Mouse (Mus musculus) embryonic facial prominence, embryonic 13.5 days (tissue): ENCODE data around the gene Creb3l1. TPM values are rescaled to one million over a fixed set of nuclear protein-coding genes. Genes with fewer than 3 reads are reported as not detected.

Experiments used
- ATAC-seq: fragments of 200-750 bp; cut with Nextera tagmentation; 2 replicates; pipeline ENCODE4 v1.8.0; 2017; ENCODE audit warnings: low read depth; ENCODE audit not compliant: insufficient number of reproducible peaks, insufficient read depth, low FRiP score, low TSS enrichment
- H3K27ac ChIP-seq: fragments of 300-500 bp; sonication (generic); 2 replicates; pipeline ENCODE4 v1.5.1; 2015; ENCODE audit warnings: moderate library complexity, mild to moderate bottlenecking, inconsistent platforms
- H3K27me3 ChIP-seq: fragments of 300-500 bp; sonication (generic); 2 replicates; pipeline ENCODE4 v1.6.1; 2015; ENCODE audit warnings: mild to moderate bottlenecking, inconsistent platforms
- H3K36me3 ChIP-seq: fragments of 300-500 bp; sonication (generic); 2 replicates; pipeline ENCODE4 v1.6.1; 2015; ENCODE audit warnings: mild to moderate bottlenecking, inconsistent platforms
- H3K4me1 ChIP-seq: fragments of 300-500 bp; sonication (generic); 2 replicates; pipeline ENCODE4 v1.6.1; 2015; ENCODE audit warnings: inconsistent platforms
- H3K4me2 ChIP-seq: fragments of 300-500 bp; sonication (generic); 2 replicates; pipeline ENCODE4 v1.6.1; 2015; ENCODE audit warnings: moderate library complexity, mild to moderate bottlenecking, inconsistent platforms
- H3K4me3 ChIP-seq: fragments of 300-500 bp; sonication (generic); 2 replicates; pipeline ENCODE4 v1.5.1; 2015; ENCODE audit warnings: mild to moderate bottlenecking, inconsistent platforms
- H3K9ac ChIP-seq: fragments of 300-500 bp; sonication (generic); 2 replicates; pipeline ENCODE4 v1.6.1; 2015; ENCODE audit warnings: mild to moderate bottlenecking, inconsistent platforms
- H3K9me3 ChIP-seq: fragments of 300-500 bp; sonication (generic); 2 replicates; pipeline ENCODE4 v1.6.1; 2016; ENCODE audit warnings: inconsistent platforms
- WGBS: fragments of 180-500 bp; shearing (Covaris S2); methylation state at CpG from one replicate; pipeline ENCODE4 v1.1.7; 2015; ENCODE audit warnings: mixed read lengths; 5-methylcytosine and 5-hydroxymethylcytosine counted together
- microRNA-seq: library from miRNA; unstranded; fragments of <30 nt; microRNA quantifications from one replicate; pipeline ENCODE4, GENCODE M21; 2016
- polyA plus RNA-seq: library from polyadenylated mRNA; unstranded; fragments of >200 nt; fragmentation: Nextera tagmentation; extraction: Ambion mirVana; gene quantifications from 2 replicates; pipeline ENCODE4 v1.2.1, GENCODE M21; 2015

The Creb3l1 gene
- polyA plus RNA-seq, 1 experiment from 2014 or later, result 13.4 TPM

DNA sequence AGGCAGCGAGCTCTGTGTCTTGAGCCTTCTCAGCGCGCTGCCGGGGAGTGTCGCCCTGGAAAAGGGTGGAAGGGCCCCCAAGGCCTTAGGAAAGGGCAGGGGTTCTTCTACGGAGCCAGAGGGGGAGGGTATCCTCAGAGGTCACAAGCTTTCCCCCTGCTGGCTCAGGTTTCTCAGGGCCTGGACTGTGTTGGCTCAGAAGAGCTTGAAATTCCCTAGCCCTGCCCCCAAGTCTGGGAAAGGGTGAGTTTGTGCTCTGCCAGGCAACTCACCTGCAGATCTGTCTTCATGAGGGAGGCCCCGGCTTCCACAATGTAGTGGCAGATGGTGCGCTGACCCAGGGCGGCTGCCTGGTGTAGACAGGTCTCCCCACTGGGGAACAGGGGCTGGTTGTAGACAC lies 90.8 kb downstream of the Creb3l1 start:
- H3K4me1 ChIP-seq, result peaks cover 41% of the 10 kb centered on the region
- 20% methylated on average over 9 of the region's 9 CpGs for WGBS
- no peak overlapping the region for H3K4me2 ChIP-seq
- peak overlapping the region; percentile 19 for H3K27ac ChIP-seq
- peaks cover 60% of the 10 kb centered on the region for H3K36me3 ChIP-seq
- H3K9ac ChIP-seq, result peak overlapping the region; percentile 33; the same call in 1 of the 2 replicates
- H3K9me3 ChIP-seq, result no peaks in the 10 kb centered on the region
- no peak for ATAC-seq
- no peak overlapping the region for H3K4me3 ChIP-seq
- H3K27me3 ChIP-seq, result no peaks in the 10 kb centered on the region

DNA sequence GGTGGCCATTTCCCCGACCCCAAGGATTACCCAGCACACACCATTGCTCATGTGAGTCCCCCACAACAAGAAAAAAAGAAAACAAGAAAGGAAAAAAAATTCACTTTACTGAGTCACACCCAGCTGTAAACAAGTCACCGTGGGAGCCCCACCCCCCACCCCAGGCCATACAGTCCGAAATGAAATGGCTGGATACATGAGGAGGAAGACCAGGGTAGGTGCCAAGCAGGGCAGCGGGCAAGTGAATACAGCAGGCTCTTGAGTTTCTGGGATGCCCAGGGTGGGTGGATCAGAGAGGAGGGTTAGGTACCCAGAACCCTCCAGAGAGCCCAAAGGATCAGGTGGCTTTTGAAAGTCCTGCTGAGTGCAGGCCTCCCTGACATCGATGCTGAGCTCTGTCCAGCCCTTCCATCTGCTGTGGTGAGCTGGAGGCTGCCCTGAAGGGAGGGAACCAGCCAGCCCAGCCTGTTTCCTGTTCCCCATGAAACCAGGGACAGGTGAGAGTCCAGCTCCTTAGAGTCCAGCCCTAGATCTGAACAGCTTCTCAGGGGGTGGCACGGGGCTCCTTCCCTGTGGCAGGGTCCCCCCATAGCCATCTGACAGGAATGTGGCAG lies 91.5 kb downstream of the Creb3l1 start:
- Histone ChIP-seq H3K9ac (peak overlapping the region; percentile 97), H3K4me1 (peaks cover 42% of the 10 kb centered on the region), H3K4me3 (peak overlapping the region; percentile 86), H3K9me3 (no peaks in the 10 kb centered on the region), H3K36me3 (peaks cover 56% of the 10 kb centered on the region), H3K4me2 (peak overlapping the region; percentile 90), H3K27ac (peak overlapping the region; percentile 19), H3K27me3 (no peaks in the 10 kb centered on the region)
- 15% methylated on average over 6 of the region's 6 CpGs for WGBS
- ATAC-seq, result no peak

Small RNAs within 50 kb of the gene (microRNA-seq; reads per million reads assigned to microRNA genes)
- not detected for gene Mir6999

Other genes with a start within 250 kb of the Creb3l1 start
- 0.18 and 0.32 TPM in 2 replicates for gene Chrm4, start 97.3 kb downstream of the Creb3l1 start, polyA plus RNA-seq
- 1,381 and 1,602 TPM in 2 replicates for gene Mdk, start 92.2 kb downstream of the Creb3l1 start, polyA plus RNA-seq
- 0.39 and 0.61 TPM in 2 replicates for gene Gm9821, start 78.8 kb downstream of the Creb3l1 start, polyA plus RNA-seq
- gene Dgkz, start 48.6 kb downstream of the Creb3l1 start, polyA plus RNA-seq, result 34.2 and 41.9 TPM in 2 replicates
- 46.5 and 49.6 TPM in 2 replicates for gene Phf21a, start 68.6 kb upstream of the Creb3l1 start, polyA plus RNA-seq